Mouse (Mus musculus) gastrocnemius, postnatal 36 days (tissue): ENCODE data around the gene Ccdc60. TPM values are rescaled to one million over a fixed set of nuclear protein-coding genes. Genes with fewer than 3 reads are reported as not detected.

Source experiments
- DNase-seq, 2 experiments: peaks; one replicate each; pipeline ENCODE4 v3.0.0; 2022
- intact Hi-C: fragments of 180-260 bp; cut with DNase I; formaldehyde crosslinking; loops from one replicate; pipeline ENCODE4 v1.15.1; 2025
- total RNA-seq, 2 experiments: library from RNA; stranded (reverse); gene quantifications; 2 replicates each; pipeline ENCODE4 v1.2.3; 2021

Gene Ccdc60
- total RNA-seq, 2 experiments from 2014 or later: not detected

- intact Hi-C loops: no loop called here
These were observed 206.4 kb downstream of the Ccdc60 start for GRCm38 (mm10) chr5:116082241-116082900.

GRCm38 (mm10) chr5:116081616-116082015, 207.2 kb downstream of the Ccdc60 start:
- DNase-seq: peak; percentile 13 to 26

More at GRCm38 (mm10) chr5:116082241-116082900, 206.4 kb downstream of the Ccdc60 start:
- DNase-seq: peak in 1 of 2 experiments; percentile 17

GRCm38 (mm10) chr5:116080736-116081135, 208.0 kb downstream of the Ccdc60 start:
- peak; percentile 11 to 18 for DNase-seq
- intact Hi-C loops: loop anchor here (2.0 kb wide), 1 partner anchor 42 kb away; no protein-coding TSS in a partner anchor

More at GRCm38 (mm10) chr5:116081616-116082015, 207.2 kb downstream of the Ccdc60 start:
- intact Hi-C loops: loop anchor here (2.0 kb wide), 1 partner anchor 43 kb away; no protein-coding TSS in a partner anchor

Other genes starting within 250 kb of the Ccdc60 start
- 100 to 1,000 TPM; 103 to 120 TPM for gene Tmem233, start 205.7 kb downstream of the Ccdc60 start, total RNA-seq
- 100 to 1,000 TPM; 212 to 260 TPM for gene Hspb8, start 133.9 kb upstream of the Ccdc60 start, total RNA-seq